Mouse (Mus musculus): ENCODE measurements at regions not wholly inside any gene's neighbourhood (a gene's known extent, or its start where the extent isn't known, plus 50 kb on each side); places are given as distances from the start of the nearest gene placed in this dataset.

DNA sequence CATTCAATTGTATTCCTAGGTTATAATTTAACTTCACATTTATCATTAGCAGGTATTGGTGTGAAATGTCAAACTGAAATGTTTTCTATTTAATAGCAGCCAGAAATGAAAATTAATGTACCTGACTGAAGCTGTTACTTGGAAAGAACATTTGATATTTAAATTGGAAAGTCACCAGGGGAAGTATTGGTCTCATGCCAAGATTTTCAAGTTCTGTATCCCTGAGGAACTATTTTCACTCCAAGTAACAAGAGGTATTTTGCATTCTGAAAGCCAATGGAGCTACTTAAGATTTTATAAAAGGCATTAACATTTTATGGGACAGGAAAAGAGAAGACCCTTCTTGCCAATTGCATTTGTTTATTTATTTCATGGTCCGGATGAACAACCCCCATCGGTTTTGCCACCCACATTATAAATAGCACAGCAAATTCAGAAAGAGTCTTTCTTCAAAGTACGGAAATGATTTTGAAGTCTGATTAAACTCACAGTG is 289.3 kb downstream of the Casp12 start:
- TF ChIP-seq EP300 (IDR thresholded peaks at IDR 0.05; ENCODE audit: insufficient read depth, low read depth, low read length), result no peak
- TF ChIP-seq CTCF (IDR thresholded peaks at IDR 0.05; ENCODE audit: low read depth, low read length), result no peak
- no peak for TF ChIP-seq POLR2A (IDR thresholded peaks at IDR 0.05; ENCODE audit: insufficient read depth, low read length)
